Mouse (Mus musculus) ES-E14 (cell line): ENCODE measurements at regions not wholly inside any gene's neighbourhood (a gene's known extent, or its start where the extent isn't known, plus 50 kb on each side); places are given as distances from the start of the nearest gene placed in this dataset.

Experiments
- DNase-seq: peaks from one replicate; pipeline ENCODE4 v3.0.0-alpha.2; 2013; ENCODE audit warnings: low read depth, low spot score
- H3K27ac ChIP-seq: 2 replicates; pipeline ENCODE4 v1.5.1; 2012; ENCODE audit warnings: low read depth, mild to moderate bottlenecking, low read length, moderate library complexity, mixed read lengths; ENCODE audit not compliant: poor library complexity, insufficient read depth, severe bottlenecking
- H3K36me3 ChIP-seq: 2 replicates; pipeline ENCODE4 v1.6.1; 2012; ENCODE audit warnings: mild to moderate bottlenecking, low read length, moderate library complexity, mixed read lengths; ENCODE audit not compliant: control insufficient read depth, poor library complexity, insufficient read depth, severe bottlenecking
- H3K4me1 ChIP-seq, 2 experiments: fragments of 150-350 bp in 1 of 2; sonication (generic) in 1 of 2; 2 replicates each; pipeline ENCODE4 v1.6.1; 2012; ENCODE audit warnings: low read length in 2 of 2, mild to moderate bottlenecking in 1 of 2, mixed read lengths in 1 of 2; ENCODE audit not compliant: control insufficient read depth in 2 of 2, insufficient read depth in 2 of 2, poor library complexity in 1 of 2
- H3K4me3 ChIP-seq, 2 experiments: fragments of 150-350 bp in 1 of 2; sonication (generic) in 1 of 2; 2 replicates each; pipeline ENCODE4 v1.5.1; 2012; ENCODE audit warnings: low read length in 2 of 2, low read depth in 1 of 2, mild to moderate bottlenecking in 1 of 2, mixed read lengths in 1 of 2; ENCODE audit not compliant: insufficient read depth in 1 of 2, poor library complexity in 1 of 2, severe bottlenecking in 1 of 2
- H3K9ac ChIP-seq: 2 replicates; pipeline ENCODE4 v1.6.1; 2012; ENCODE audit warnings: low read depth, mild to moderate bottlenecking, low read length, mixed read lengths; ENCODE audit not compliant: poor library complexity, insufficient read depth, severe bottlenecking
- H3K9me3 ChIP-seq: fragments of 150-350 bp; sonication (generic); 2 replicates; pipeline ENCODE4 v1.6.1; 2012; ENCODE audit warnings: low read depth, mild to moderate bottlenecking, low read length; ENCODE audit not compliant: control insufficient read depth, insufficient read depth
- CHD2 ChIP-seq: IDR thresholded peaks from 2 replicates; pipeline ENCODE4 v1.6.1; 2014; ENCODE audit warnings: mild to moderate bottlenecking, low read depth, low read length, inconsistent platforms
- HCFC1 ChIP-seq: IDR thresholded peaks from 2 replicates; pipeline ENCODE4 v1.6.1; 2012; ENCODE audit warnings: low read length, inconsistent platforms, borderline replicate concordance; ENCODE audit not compliant: insufficient read depth
- MAFK ChIP-seq: IDR thresholded peaks from 2 replicates; pipeline ENCODE4 v1.6.1; 2014; ENCODE audit warnings: mild to moderate bottlenecking, low read depth, low read length, inconsistent platforms; ENCODE audit not compliant: insufficient read depth
- ZC3H11A ChIP-seq: IDR thresholded peaks from 2 replicates; pipeline ENCODE4 v1.6.1; 2012; ENCODE audit warnings: low read depth, mild to moderate bottlenecking, inconsistent platforms, low read length, borderline replicate concordance
- ZNF384 ChIP-seq: IDR thresholded peaks from 2 replicates; pipeline ENCODE4 v1.6.1; 2012; ENCODE audit warnings: low read depth, low read length, inconsistent platforms
- in situ Hi-C, 2 experiments: fragments of 600-800 bp; cut with MboI; formaldehyde crosslinking; loops; one replicate each; pipeline ENCODE4 v1.15.1; 2025; ENCODE audit warnings: low sequenced_read_pairs in 2 of 2, inconsistent platforms in 1 of 2; ENCODE audit not compliant: unreplicated experiment in 2 of 2

- Histone ChIP-seq H3K4me3 (no peak overlapping the region), H3K9ac (no peak overlapping the region), H3K36me3 (no peaks in the 10 kb centered on the region), H3K27ac (no peak overlapping the region), H3K4me1 (no peaks in the 10 kb centered on the region), H3K9me3 (no peaks in the 10 kb centered on the region)
- in situ Hi-C loops, result no loop called here
- no peak for DNase-seq
- no peak for TF ChIP-seq HCFC1
- no peak for TF ChIP-seq MAFK
- TF ChIP-seq ZC3H11A, result no peak
- no peak for TF ChIP-seq ZNF384
- no peak for TF ChIP-seq CHD2
Measured at GRCm38 (mm10) chr4:105397451-105397850, 240.3 kb downstream of the Plpp3 start.

GRCm38 (mm10) chr4:105402021-105402420, 244.9 kb downstream of the Plpp3 start:
- no peaks in the 10 kb centered on the region for H3K4me1 ChIP-seq
- H3K9me3 ChIP-seq, result no peaks in the 10 kb centered on the region
- no peak overlapping the region for H3K9ac ChIP-seq
- TF ChIP-seq MAFK (no peak), HCFC1 (no peak)
- no peak overlapping the region for H3K27ac ChIP-seq
- H3K4me3 ChIP-seq, result no peak overlapping the region
- in situ Hi-C loops, result no loop called here
- no peak for DNase-seq
- H3K36me3 ChIP-seq, result no peaks in the 10 kb centered on the region

- Histone ChIP-seq H3K27ac (no peak overlapping the region), H3K9me3 (no peaks in the 10 kb centered on the region), H3K4me3 (no peak overlapping the region), H3K36me3 (no peaks in the 10 kb centered on the region), H3K9ac (no peak overlapping the region), H3K4me1 (no peaks in the 10 kb centered on the region)
- DNase-seq, result no peak
- TF ChIP-seq HCFC1, result no peak
- no peak for TF ChIP-seq ZNF384
- TF ChIP-seq ZC3H11A, result no peak
- no peak for TF ChIP-seq CHD2
- TF ChIP-seq MAFK, result no peak
- in situ Hi-C loops, result no loop called here
Measured at GRCm38 (mm10) chr4:105403169-105403568, 246.0 kb downstream of the Plpp3 start.

GRCm38 (mm10) chr4:105403686-105404085, 246.5 kb downstream of the Plpp3 start:
- no peak overlapping the region for H3K27ac ChIP-seq
- in situ Hi-C loops, result no loop called here
- H3K9me3 ChIP-seq, result no peaks in the 10 kb centered on the region
- no peak overlapping the region for H3K9ac ChIP-seq
- H3K36me3 ChIP-seq, result no peaks in the 10 kb centered on the region
- H3K4me3 ChIP-seq, result no peak overlapping the region
- TF ChIP-seq ZNF384 (no peak), HCFC1 (no peak), ZC3H11A (no peak), MAFK (no peak), CHD2 (no peak)
- DNase-seq, result no peak
- H3K4me1 ChIP-seq, result no peaks in the 10 kb centered on the region

GRCm38 (mm10) chr4:105405728-105406127, 248.6 kb downstream of the Plpp3 start:
- Histone ChIP-seq H3K36me3 (no peaks in the 10 kb centered on the region), H3K4me1 (no peaks in the 10 kb centered on the region), H3K9me3 (no peaks in the 10 kb centered on the region), H3K4me3 (no peak overlapping the region), H3K27ac (no peak overlapping the region), H3K9ac (no peak overlapping the region)
- in situ Hi-C loops, result no loop called here
- TF ChIP-seq CHD2 (no peak), ZC3H11A (no peak), ZNF384 (no peak), HCFC1 (no peak), MAFK (no peak)
- no peak for DNase-seq
